ENCODE assay signal across 24 mouse cellular contexts in the genomic region with DNA sequence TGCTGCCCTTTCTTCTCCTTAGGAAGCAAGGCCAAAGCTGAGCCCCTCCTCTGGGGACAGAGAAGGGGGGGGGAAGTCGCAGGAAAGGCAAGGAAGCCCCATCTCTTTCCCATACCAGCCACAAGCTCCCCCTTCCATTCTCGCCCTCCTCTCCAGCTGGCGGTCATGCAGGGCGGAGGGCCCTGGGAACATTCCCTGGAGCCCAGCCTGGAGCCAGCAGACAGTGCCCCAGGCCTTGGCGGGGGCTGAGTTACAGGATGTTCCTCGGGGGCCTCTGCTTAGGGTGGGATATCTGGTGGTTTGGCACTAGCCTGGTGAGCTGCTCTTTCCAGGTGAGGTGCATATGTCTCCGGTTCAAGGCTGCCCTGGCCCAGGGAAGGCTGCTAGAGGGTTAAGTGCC. TPM values are rescaled to one million over a fixed set of nuclear protein-coding genes. Genes with fewer than 3 reads are reported as not detected.
A peak's percentile ranks its signal among the peaks of the same experiment; 100 is the strongest.
DNase-seq lines count a peak whose midpoint lies in the region; ATAC-seq and TF ChIP-seq lines count a peak whose summit lies in the region.
"Had no signal": no experiment of that assay in that cellular context is flagged by ENCODE, and none has a peak within 500 bp of the region (broad histone marks: within the 10 kb centered on the region; RNA-seq: fewer than 3 reads in every experiment).

No protein-coding gene starts in this region.

- peaks cover 8% of the 10 kb centered on the region for H3K4me1 ChIP-seq in hindbrain, postnatal 0 days (ENCODE audit: insufficient read depth, low read length)
- no peaks in the 10 kb centered on the region for H3K4me1 ChIP-seq in hindbrain, embryonic 13.5 days (replicated peaks)
- H3K4me1 ChIP-seq in embryonic facial prominence, embryonic 14.5 days (ENCODE audit: control insufficient read depth, insufficient read depth, low read length) = peaks cover 14% of the 10 kb centered on the region
- H3K4me1 ChIP-seq: forebrain, embryonic 15.5 days had no signal

- no peaks in the 10 kb centered on the region for H3K27me3 ChIP-seq in hindbrain, postnatal 0 days (ENCODE audit: insufficient read depth, low read length)
- H3K27me3 ChIP-seq in hindbrain, embryonic 13.5 days = no peaks in the 10 kb centered on the region
- H3K27me3 ChIP-seq in embryonic facial prominence, embryonic 14.5 days (replicated peaks; ENCODE audit: control insufficient read depth, insufficient read depth, low read length) = no peaks in the 10 kb centered on the region
- H3K27me3 ChIP-seq: forebrain, embryonic 15.5 days; intestine, embryonic 15.5 days had no signal

- TF ChIP-seq CTCF in hindbrain, postnatal 0 days (IDR thresholded peaks at IDR 0.05; ENCODE audit: low read depth) = no peak

- no peak overlapping the region for H3K4me3 ChIP-seq in hindbrain, postnatal 0 days (ENCODE audit: low read length)
- no peak overlapping the region for H3K4me3 ChIP-seq in hindbrain, embryonic 13.5 days
- H3K4me3 ChIP-seq in embryonic facial prominence, embryonic 14.5 days (ENCODE audit: low read depth, low read length) = no peak overlapping the region
- H3K4me3 ChIP-seq: forebrain, embryonic 15.5 days; heart, embryonic 10.5 days; intestine, embryonic 15.5 days had no signal

- no peaks in the 10 kb centered on the region for H3K36me3 ChIP-seq in hindbrain, postnatal 0 days (ENCODE audit: insufficient read depth, low read length)
- H3K36me3 ChIP-seq in hindbrain, embryonic 13.5 days = no peaks in the 10 kb centered on the region
- no peaks in the 10 kb centered on the region for H3K36me3 ChIP-seq in embryonic facial prominence, embryonic 14.5 days (ENCODE audit: control insufficient read depth, insufficient read depth, low read length)
- H3K36me3 ChIP-seq: forebrain, embryonic 15.5 days; heart, embryonic 10.5 days; intestine, embryonic 15.5 days had no signal

- DNase-seq in hindbrain, postnatal 0 days (ENCODE audit: low spot score) = no peak
- peak; percentile 49 for DNase-seq in testis, postnatal 10 days (ENCODE audit: low spot score)
- DNase-seq in testis, postnatal 14 days (ENCODE audit: low spot score) = no peak
- DNase-seq in embryonic facial prominence, embryonic 14.5 days (ENCODE audit: low spot score) = peak; percentile 15
- DNase-seq in gastrocnemius, postnatal 4 days (ENCODE audit: low spot score in 2 of 2) = no peak
- DNase-seq in adrenal gland, postnatal 4 days (ENCODE audit: low spot score in 2 of 2) = no peak
- DNase-seq: adrenal gland, adult 8-10 months; adrenal gland, postnatal 36 days; cerebellum, adult 11 months; cerebellum, adult 9-10 months; gastrocnemius, postnatal 36 days; heart, adult 18-20 months; heart, postnatal 10 days; heart, postnatal 4 days had no signal

- WGBS in hindbrain, postnatal 0 days = 49% methylated on average over 7 of the region's 7 CpGs
- WGBS in hindbrain, embryonic 13.5 days = 68% methylated on average over 7 of the region's 7 CpGs
- 56% methylated on average over 7 of the region's 7 CpGs for WGBS in embryonic facial prominence, embryonic 14.5 days

- H3K9ac ChIP-seq in hindbrain, postnatal 0 days (replicated peaks; ENCODE audit: low read length) = no peak overlapping the region
- no peak overlapping the region for H3K9ac ChIP-seq in hindbrain, embryonic 13.5 days
- H3K9ac ChIP-seq in embryonic facial prominence, embryonic 14.5 days (ENCODE audit: low read depth, low read length) = 0 out of 2 replicates have a peak overlapping the region, but pooled peaks have one; percentile 14
- H3K9ac ChIP-seq: forebrain, embryonic 15.5 days; intestine, embryonic 15.5 days had no signal

- no peak overlapping the region for H3K27ac ChIP-seq in hindbrain, postnatal 0 days
- H3K27ac ChIP-seq in hindbrain, embryonic 13.5 days = no peak overlapping the region
- H3K27ac ChIP-seq in embryonic facial prominence, embryonic 14.5 days (replicated peaks; ENCODE audit: low read depth, low read length) = no peak overlapping the region
- H3K27ac ChIP-seq: forebrain, embryonic 15.5 days; heart, embryonic 10.5 days; intestine, embryonic 15.5 days had no signal

- no peaks in the 10 kb centered on the region for H3K9me3 ChIP-seq in hindbrain, postnatal 0 days (ENCODE audit: low read length)
- H3K9me3 ChIP-seq in hindbrain, embryonic 13.5 days = no peaks in the 10 kb centered on the region
- no peaks in the 10 kb centered on the region for H3K9me3 ChIP-seq in embryonic facial prominence, embryonic 14.5 days (ENCODE audit: control insufficient read depth, low read length)
- H3K9me3 ChIP-seq: forebrain, embryonic 15.5 days; heart, embryonic 10.5 days; intestine, embryonic 15.5 days had no signal

- ATAC-seq in hindbrain, postnatal 0 days = peak; percentile 49; the same call in 1 of the 2 replicates
- ATAC-seq in hindbrain, embryonic 13.5 days (ENCODE audit: low FRiP score) = no peak
- ATAC-seq in embryonic facial prominence, embryonic 14.5 days (ENCODE audit: low read depth) = no peak
- ATAC-seq: forebrain, embryonic 15.5 days; intestine, embryonic 15.5 days had no signal

- no peak overlapping the region for H3K4me2 ChIP-seq in hindbrain, postnatal 0 days (ENCODE audit: low read depth, low read length)
- H3K4me2 ChIP-seq in hindbrain, embryonic 13.5 days = no peak overlapping the region
- no peak overlapping the region for H3K4me2 ChIP-seq in embryonic facial prominence, embryonic 14.5 days (ENCODE audit: low read depth, low read length)
- H3K4me2 ChIP-seq: forebrain, embryonic 15.5 days; intestine, embryonic 15.5 days had no signal

RNA-seq across cellular contexts. Expression of a gene that starts 48.2 kb away (rescaled TPM):
- not detected in 2 replicates for total RNA-seq in hindbrain, postnatal 0 days (2014; rRNA removed)
- polyA plus RNA-seq in hindbrain, postnatal 0 days (2015; fragmentation: Nextera tagmentation; extraction: Ambion mirVana) = not detected in 2 replicates
- polyA plus RNA-seq in hindbrain, embryonic 13.5 days (2015; fragmentation: Nextera tagmentation; extraction: Ambion mirVana) = not detected in 2 replicates
- polyA plus RNA-seq in embryonic facial prominence, embryonic 14.5 days (2014; fragmentation: Nextera tagmentation; extraction: Ambion mirVana) = not detected in 2 replicates
- not detected for total RNA-seq in gastrocnemius, postnatal 4 days (2021)
- total RNA-seq in adrenal gland, postnatal 4 days (2021) = not detected
- total RNA-seq: adrenal gland, adult 8-10 months; adrenal gland, postnatal 36 days; ES-E14; gastrocnemius, adult 8-10 months; gastrocnemius, postnatal 36 days; heart, adult 18-20 months; heart, postnatal 10 days; heart, postnatal 4 days had no signal
- polyA plus RNA-seq: brain, embryonic 14.5 days; cortical plate, adult 2 months; forebrain, embryonic 11.5 days; forebrain, embryonic 15.5 days; heart, embryonic 10.5 days; heart, embryonic 14.5 days; intestine, embryonic 15.5 days had no signal

RNA-seq across cellular contexts. Expression of a gene that starts 49.2 kb away (rescaled TPM):
- 12.4 and 14.2 TPM in 2 replicates for total RNA-seq in hindbrain, postnatal 0 days (2014; rRNA removed)
- polyA plus RNA-seq in hindbrain, postnatal 0 days (2015; fragmentation: Nextera tagmentation; extraction: Ambion mirVana) = 21.8 and 25.1 TPM in 2 replicates
- 19.8 and 23.7 TPM in 2 replicates for polyA plus RNA-seq in hindbrain, embryonic 13.5 days (2015; fragmentation: Nextera tagmentation; extraction: Ambion mirVana)
- polyA plus RNA-seq in embryonic facial prominence, embryonic 14.5 days (2014; fragmentation: Nextera tagmentation; extraction: Ambion mirVana) = 46.0 and 46.9 TPM in 2 replicates
- 10 to 100 TPM; 57.8 to 58.8 TPM for total RNA-seq in gastrocnemius, postnatal 4 days (2021)
- total RNA-seq in adrenal gland, postnatal 4 days (2021) = 10 to 100 TPM; 68.7 to 73.7 TPM

Comparison
In these comparisons a context has a peak if more than half of its experiments do, and no peak if none do; other contexts are left out.
1. DNase-seq: peak in testis, postnatal 10 days (single experiment) and embryonic facial prominence, embryonic 14.5 days (single experiment); none in hindbrain, postnatal 0 days (single experiment), testis, postnatal 14 days (single experiment), gastrocnemius, postnatal 4 days (0 of 2) and adrenal gland, postnatal 4 days (0 of 2).